Mouse (Mus musculus) adrenal gland (tissue): Measurements from ENCODE around the gene Btn2a2.

ENCODE experiments used
- intact Hi-C: fragments of 180-260 bp; cut with DNase I; formaldehyde crosslinking; loops from one replicate; pipeline ENCODE4 v1.15.1; 2025
- microRNA-seq, 2 experiments: library from miRNA; unstranded; fragments of <30 nt; microRNA quantifications; one replicate each; pipeline ENCODE4; 2019

Btn2a2 gene

GRCm38 (mm10) chr13:23430734-23431133 lies 57.9 kb downstream of the Btn2a2 start:
- intact Hi-C loops = loop anchor here (10.0 kb wide), 1 partner anchor 1716 kb away; the partner anchor contains the start of genes Hist1h2ai, Hist1h2bl and Hist1h3h

- intact Hi-C loops = loop anchor here (10.0 kb wide), 3 partner anchors 165 to 1715 kb away; partner anchors contain the start of genes Hist1h2ai, Hist1h2bb, Hist1h2bl and Hist1h3c
Measured at GRCm38 (mm10) chr13:23429771-23430380, 58.8 kb downstream of the Btn2a2 start.

DNA sequence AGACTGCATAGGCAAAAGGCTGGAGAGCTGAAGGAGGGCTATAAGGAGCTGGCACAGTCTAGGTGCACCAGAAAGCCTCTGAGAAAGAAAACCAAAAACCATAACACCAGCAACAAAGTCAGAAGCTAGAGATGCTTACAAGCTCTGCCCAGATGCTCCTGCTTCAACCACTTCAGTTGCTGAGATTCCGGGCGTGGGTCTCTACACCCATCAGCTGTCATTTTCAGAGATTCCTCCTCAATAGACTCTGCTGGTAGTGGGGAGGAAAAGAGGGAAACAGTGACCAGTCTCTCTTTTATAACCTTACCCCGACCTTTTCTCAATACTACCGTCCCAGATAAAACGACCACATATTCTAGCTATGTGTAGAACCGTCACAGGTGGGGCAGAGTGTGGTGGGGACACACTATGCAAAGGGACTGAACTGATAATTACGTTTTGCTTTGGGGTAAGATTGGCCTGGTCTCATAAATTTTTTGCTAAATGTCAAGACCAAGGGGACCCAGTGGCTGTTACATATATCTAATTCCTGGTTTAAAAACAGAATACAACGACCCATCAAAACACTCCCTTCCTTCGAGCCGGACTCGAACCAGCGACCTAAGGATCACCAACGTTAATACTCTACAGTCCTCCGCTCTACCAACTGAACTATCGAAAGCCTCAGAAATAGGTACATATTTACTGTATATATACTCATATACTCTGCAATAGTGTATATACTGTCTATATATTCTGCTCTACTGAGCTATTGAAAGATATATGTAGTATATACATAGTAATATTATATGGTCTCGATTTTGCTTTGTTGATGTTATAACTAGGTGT lies 60.3 kb downstream of the Btn2a2 start:
- intact Hi-C loops = loop anchor here (10.0 kb wide), 2 partner anchors 166 to 316 kb away; partner anchors contain the start of genes Hist1h2bb and Hist1h3c

Small RNA genes lying within 50 kb of the gene (microRNA-seq; reads per million reads assigned to microRNA genes)
- gene Gm44297 = 0 reads per million in 2 experiments
- gene n-TStga1 = 0.46 to 0.86 reads per million in 2 experiments
